Mouse (Mus musculus): ENCODE results near the gene Pcbp1. TPM values are rescaled to one million over a fixed set of nuclear protein-coding genes. Genes with fewer than 3 reads are reported as not detected.
"Not testable (repeated sequence)": the region's sequence is repeated elsewhere in the genome, so short reads cannot be mapped to it uniquely, and the experiment has no call there.

Pcbp1 gene
- total RNA-seq (2021): 100 to 1,000 TPM; 179 to 192 TPM

GRCm38 (mm10) chr6:86526032-86526960, at the start of gene Pcbp1:
Gene Pcbp1 (minus strand): TSS chr6:86526321.
- intact Hi-C loops (cut with DNase I): loop anchor here (1.0 to 5.0 kb wide), 4 partner anchors 39 to 141 kb away; partner anchors contain the start of gene Mxd1
- peak; percentile 96 to 98 for DNase-seq (ENCODE audit: low spot score in 2 of 2)

- intact Hi-C loops (cut with DNase I): no loop called here
- no peak for DNase-seq (ENCODE audit: low spot score in 2 of 2)
Measured at GRCm38 (mm10) chr6:86574495-86574894, 48.4 kb upstream of the Pcbp1 start.

GRCm38 (mm10) chr6:86570830-86571229, 44.7 kb upstream of the Pcbp1 start:
- no peak for DNase-seq (ENCODE audit: low spot score in 2 of 2)
- intact Hi-C loops (cut with DNase I): no loop called here

- intact Hi-C loops (cut with DNase I): no loop called here
- no peak for DNase-seq (ENCODE audit: low spot score in 2 of 2)
Measured at GRCm38 (mm10) chr6:86569461-86569820, 43.3 kb upstream of the Pcbp1 start.

- DNase-seq (ENCODE audit: low spot score in 2 of 2): no peak
Measured at GRCm38 (mm10) chr6:86568816-86569460, 42.8 kb upstream of the Pcbp1 start.

GRCm38 (mm10) chr6:86565782-86566181, 39.7 kb upstream of the Pcbp1 start:
- DNase-seq (ENCODE audit: low spot score in 2 of 2): no peak
- intact Hi-C loops (cut with DNase I): no loop called here

More at GRCm38 (mm10) chr6:86568816-86569460, 42.8 kb upstream of the Pcbp1 start:
- intact Hi-C loops (cut with DNase I): no loop called here

GRCm38 (mm10) chr6:86557182-86557581, 31.1 kb upstream of the Pcbp1 start:
- intact Hi-C loops (cut with DNase I); DNase-seq (ENCODE audit: low spot score in 2 of 2): not testable (repeated sequence)

- intact Hi-C loops (cut with DNase I): no loop called here
Measured at GRCm38 (mm10) chr6:86556345-86557058, 30.4 kb upstream of the Pcbp1 start.

GRCm38 (mm10) chr6:86550587-86550986, 24.5 kb upstream of the Pcbp1 start:
- intact Hi-C loops (cut with DNase I): no loop called here
- no peak for DNase-seq (ENCODE audit: low spot score in 2 of 2)

More at GRCm38 (mm10) chr6:86556345-86557058, 30.4 kb upstream of the Pcbp1 start:
- no peak for DNase-seq (ENCODE audit: low spot score in 2 of 2)

- intact Hi-C loops (cut with DNase I): loop anchor here (5.0 kb wide), 1 partner anchor 49 kb away; no protein-coding TSS in a partner anchor
- DNase-seq (ENCODE audit: low spot score in 2 of 2): no peak
Measured at GRCm38 (mm10) chr6:86547880-86548367, 21.8 kb upstream of the Pcbp1 start.

- no peak for DNase-seq (ENCODE audit: low spot score in 2 of 2)
- intact Hi-C loops (cut with DNase I): loop anchor here (5.0 kb wide), 1 partner anchor 50 kb away; no protein-coding TSS in a partner anchor
Measured at GRCm38 (mm10) chr6:86547228-86547755, 21.2 kb upstream of the Pcbp1 start.

GRCm38 (mm10) chr6:86545236-86545635, 19.1 kb upstream of the Pcbp1 start:
- no peak for DNase-seq (ENCODE audit: low spot score in 2 of 2)
- intact Hi-C loops (cut with DNase I): loop anchor here (2.0 to 5.0 kb wide), 2 partner anchors 52 to 126 kb away; no protein-coding TSS in a partner anchor

- no peak for DNase-seq (ENCODE audit: low spot score in 2 of 2)
- intact Hi-C loops (cut with DNase I): loop anchor here (2.0 kb wide), 1 partner anchor 127 kb away; no protein-coding TSS in a partner anchor
Measured at GRCm38 (mm10) chr6:86543869-86544268, 17.7 kb upstream of the Pcbp1 start.

GRCm38 (mm10) chr6:86543060-86543459, 16.9 kb upstream of the Pcbp1 start:
- no peak for DNase-seq (ENCODE audit: low spot score in 2 of 2)
- intact Hi-C loops (cut with DNase I): no loop called here

GRCm38 (mm10) chr6:86541650-86542049, 15.5 kb upstream of the Pcbp1 start:
- intact Hi-C loops (cut with DNase I): no loop called here
- no peak for DNase-seq (ENCODE audit: low spot score in 2 of 2)

GRCm38 (mm10) chr6:86528451-86528785, 2.3 kb upstream of the Pcbp1 start:
- intact Hi-C loops (cut with DNase I): loop anchor here (5.0 kb wide), 2 partner anchors 41 to 139 kb away; partner anchors contain the start of gene Mxd1
- DNase-seq (ENCODE audit: low spot score in 2 of 2): no peak

- DNase-seq (ENCODE audit: low spot score in 2 of 2): no peak
- intact Hi-C loops (cut with DNase I): loop anchor here (2.0 to 5.0 kb wide), 3 partner anchors 41 to 139 kb away; partner anchors contain the start of gene Mxd1
Measured at GRCm38 (mm10) chr6:86527766-86528450, 1.8 kb upstream of the Pcbp1 start.

- peak; percentile 90 to 93 for DNase-seq (ENCODE audit: low spot score in 2 of 2)
- intact Hi-C loops (cut with DNase I): loop anchor here (1.0 to 5.0 kb wide), 4 partner anchors 40 to 140 kb away; partner anchors contain the start of gene Mxd1
Measured at GRCm38 (mm10) chr6:86526961-86527740, 1.0 kb upstream of the Pcbp1 start.

Measured in left cerebral cortex, postnatal 36 days (tissue).